Mouse (Mus musculus) spleen, postnatal 14 days (tissue): ENCODE measurements around the gene Hdac9.

Experiments used
- DNase-seq, 2 experiments: peaks; one replicate each; pipeline ENCODE4 v3.0.0; 2021 to 2022; ENCODE audit warnings: low spot score in 2 of 2

Hdac9 gene

DNA sequence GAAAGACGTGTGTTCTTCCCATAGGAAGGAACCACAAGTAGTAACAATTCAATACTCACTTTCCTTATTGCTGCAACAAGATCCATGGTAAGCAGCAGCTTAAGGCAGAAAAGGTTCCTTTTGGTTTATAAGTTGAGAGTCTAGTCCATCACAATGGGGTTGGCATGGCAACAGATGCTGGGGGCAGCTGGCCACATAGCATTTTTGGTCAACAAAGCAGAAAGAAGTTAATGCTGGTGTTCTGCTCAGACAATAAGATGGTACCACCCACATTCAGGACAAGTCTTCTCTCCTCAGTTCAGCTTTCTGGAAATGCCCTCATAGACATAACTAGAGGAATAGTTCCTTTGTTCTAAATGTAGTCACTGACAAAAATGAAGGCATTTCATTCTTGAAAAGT is at the start of gene Hdac9:
Gene Hdac9 (minus strand): TSS at position 101 of the 400 bp plus-strand sequence.
- no peak for DNase-seq

DNA sequence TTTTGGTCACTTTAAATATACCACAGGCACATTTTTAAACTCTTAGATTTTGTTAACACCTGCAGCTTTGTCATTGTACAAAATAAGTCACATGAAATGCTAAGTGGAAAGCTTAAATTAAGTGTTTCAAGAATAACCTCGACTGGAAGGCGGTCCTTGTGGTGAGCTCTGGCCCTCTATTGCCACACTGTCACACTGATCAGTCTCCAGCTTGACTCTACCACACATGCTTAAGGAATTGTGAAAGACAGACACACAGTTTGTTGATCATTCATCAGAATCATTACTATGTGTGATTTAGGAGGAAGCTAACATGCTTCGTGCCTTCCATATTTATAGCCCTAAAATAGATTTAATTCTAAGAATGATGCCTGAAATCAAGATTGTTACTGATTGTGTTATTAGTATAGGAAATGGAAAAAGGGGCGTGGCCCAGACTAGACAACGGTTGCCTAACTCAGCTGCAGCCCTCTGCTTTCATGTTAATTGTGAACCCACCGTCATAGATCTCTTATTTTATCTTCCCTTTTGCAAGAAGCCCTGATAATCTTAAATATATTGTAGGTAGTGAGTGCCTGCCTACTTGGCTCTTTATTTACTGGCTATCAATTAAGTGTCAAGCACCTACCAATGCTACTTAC is 32.3 kb upstream of the Hdac9 start:
- DNase-seq: no peak

- peak in 1 of 2 experiments; percentile 14 for DNase-seq
Observed at GRCm38 (mm10) chr12:34937918-34938317, 21.0 kb upstream of the Hdac9 start.

GRCm38 (mm10) chr12:34908008-34908407 is 8.9 kb downstream of the Hdac9 start:
- no peak for DNase-seq

DNA sequence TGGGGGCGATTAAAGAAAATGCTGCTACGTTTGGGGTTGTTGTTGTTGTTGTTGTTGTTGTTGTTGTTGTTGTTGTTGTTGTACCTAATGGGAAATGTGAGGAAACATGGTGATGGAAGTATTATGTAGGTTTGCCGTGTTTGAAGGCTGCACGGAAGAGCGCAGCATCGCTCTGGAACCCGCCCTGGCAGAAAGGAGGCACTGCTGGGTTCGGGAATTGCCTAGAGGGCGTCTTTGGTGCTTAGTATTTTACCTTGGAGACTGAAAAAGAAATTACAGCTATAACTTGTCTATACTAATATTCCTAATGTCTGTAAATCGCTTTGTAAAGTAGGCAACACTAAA is 9.4 kb downstream of the Hdac9 start:
- no peak for DNase-seq

GRCm38 (mm10) chr12:34906704-34907505 is 10.0 kb downstream of the Hdac9 start:
- no peak for DNase-seq

GRCm38 (mm10) chr12:34906376-34906703 is 10.6 kb downstream of the Hdac9 start:
- DNase-seq: no peak

GRCm38 (mm10) chr12:34900241-34900640 is 16.7 kb downstream of the Hdac9 start:
- no peak for DNase-seq

DNA sequence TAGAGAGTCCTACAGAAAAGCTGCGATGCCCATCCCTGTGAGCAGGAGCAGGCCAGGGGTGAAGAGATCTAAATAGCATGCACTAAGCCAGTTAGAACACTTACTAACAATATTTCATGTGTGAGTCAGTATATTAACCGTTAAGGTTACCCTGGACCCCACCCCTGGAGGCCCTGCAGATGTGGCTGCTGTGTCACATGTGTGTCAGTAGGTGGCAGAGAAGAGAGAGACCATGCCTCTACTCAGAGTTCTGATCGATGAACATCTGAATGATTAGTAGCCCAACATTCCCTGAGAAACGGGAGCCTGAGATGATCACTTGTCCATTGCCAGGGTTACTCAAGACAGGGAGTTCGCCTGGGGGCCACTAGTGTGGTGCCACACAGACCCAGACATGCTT is 22.0 kb downstream of the Hdac9 start:
- no peak for DNase-seq

GRCm38 (mm10) chr12:34888694-34889093 is 28.2 kb downstream of the Hdac9 start:
- DNase-seq: no peak

DNA sequence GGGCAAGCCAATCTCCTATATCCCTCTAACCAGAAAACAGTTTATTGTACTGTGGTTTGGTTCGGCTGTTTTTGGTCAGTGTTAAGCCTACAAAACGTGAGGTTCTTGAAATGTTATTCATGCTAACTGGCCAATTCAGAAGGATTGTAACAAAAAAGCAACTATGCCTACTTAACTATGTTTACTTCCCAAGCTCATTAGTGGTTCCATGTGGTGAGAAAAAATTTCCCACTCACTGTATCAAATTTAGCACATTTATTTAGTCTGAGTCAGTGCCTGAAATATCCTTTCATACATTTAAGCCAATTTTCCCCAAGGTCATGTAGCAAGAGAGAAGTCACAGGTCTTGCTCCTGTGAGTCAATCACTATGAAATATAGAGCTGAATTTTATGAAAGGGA is 42.0 kb downstream of the Hdac9 start:
- no peak for DNase-seq

DNA sequence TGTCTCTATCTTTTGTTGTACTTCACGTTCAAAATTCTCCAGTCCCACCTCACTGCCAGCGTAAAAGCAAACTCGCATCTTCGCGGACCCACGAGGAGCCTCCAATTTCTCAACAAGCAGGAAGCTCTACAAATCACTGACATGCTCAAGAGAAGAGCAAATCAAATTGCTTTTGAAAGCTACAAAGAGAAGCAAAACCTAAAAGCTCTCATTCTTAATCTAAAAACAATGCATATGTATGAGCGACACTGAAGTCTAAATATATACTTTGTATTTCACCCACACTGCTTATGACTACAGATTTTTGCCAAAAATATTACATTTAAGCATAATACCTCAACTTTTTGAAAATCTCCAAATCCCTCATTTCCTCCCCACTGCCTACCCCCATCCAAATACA is 45.9 kb downstream of the Hdac9 start:
- no peak for DNase-seq

- DNase-seq: no peak
Observed at GRCm38 (mm10) chr12:34841196-34841595, 75.7 kb downstream of the Hdac9 start.

DNA sequence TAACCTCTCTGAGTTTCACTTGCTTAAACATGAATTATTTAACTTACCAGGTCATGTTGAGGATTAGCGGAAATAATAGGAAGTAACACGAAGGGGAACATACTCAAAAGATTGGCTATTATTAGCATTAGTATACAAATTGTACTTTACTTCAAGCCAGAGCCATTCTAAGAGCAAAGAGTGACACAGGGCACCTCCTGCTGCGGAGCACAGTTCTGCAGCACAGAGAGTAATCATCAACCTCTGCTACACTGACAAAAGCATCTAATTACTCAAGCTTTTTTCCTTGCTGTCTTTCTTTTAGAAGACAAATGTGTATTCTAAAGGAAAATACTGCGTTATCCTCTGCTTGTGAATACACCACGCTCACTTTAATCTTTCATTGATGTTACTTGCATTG is 79.6 kb downstream of the Hdac9 start:
- no peak for DNase-seq

GRCm38 (mm10) chr12:34836864-34837263 is 80.0 kb downstream of the Hdac9 start:
- DNase-seq: no peak

- DNase-seq: no peak
Observed at GRCm38 (mm10) chr12:34836085-34836484, 80.8 kb downstream of the Hdac9 start.

- DNase-seq: no peak
Observed at GRCm38 (mm10) chr12:34835493-34835892, 81.4 kb downstream of the Hdac9 start.

- no peak for DNase-seq
Observed at GRCm38 (mm10) chr12:34828684-34829083, 88.2 kb downstream of the Hdac9 start.

DNA sequence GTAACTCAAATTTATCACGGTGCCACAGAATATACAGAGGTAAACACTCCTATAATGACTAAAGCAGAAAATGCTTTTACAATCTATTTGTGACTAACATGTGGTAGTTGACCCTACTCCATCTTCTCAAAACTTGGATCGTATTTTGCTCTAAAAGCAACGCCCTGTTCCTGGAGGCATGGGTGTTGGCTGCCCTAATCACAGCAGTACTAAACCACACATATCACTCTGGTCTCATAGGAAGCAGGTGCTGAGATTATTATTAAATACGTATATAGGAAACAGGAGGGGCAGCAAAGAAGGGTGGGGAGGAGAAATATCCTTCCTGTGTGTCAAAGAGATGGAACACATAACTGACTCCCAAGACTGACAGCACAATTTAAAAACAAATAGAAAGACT is 90.0 kb downstream of the Hdac9 start:
- no peak for DNase-seq

GRCm38 (mm10) chr12:34820229-34820628 is 96.7 kb downstream of the Hdac9 start:
- no peak for DNase-seq

DNA sequence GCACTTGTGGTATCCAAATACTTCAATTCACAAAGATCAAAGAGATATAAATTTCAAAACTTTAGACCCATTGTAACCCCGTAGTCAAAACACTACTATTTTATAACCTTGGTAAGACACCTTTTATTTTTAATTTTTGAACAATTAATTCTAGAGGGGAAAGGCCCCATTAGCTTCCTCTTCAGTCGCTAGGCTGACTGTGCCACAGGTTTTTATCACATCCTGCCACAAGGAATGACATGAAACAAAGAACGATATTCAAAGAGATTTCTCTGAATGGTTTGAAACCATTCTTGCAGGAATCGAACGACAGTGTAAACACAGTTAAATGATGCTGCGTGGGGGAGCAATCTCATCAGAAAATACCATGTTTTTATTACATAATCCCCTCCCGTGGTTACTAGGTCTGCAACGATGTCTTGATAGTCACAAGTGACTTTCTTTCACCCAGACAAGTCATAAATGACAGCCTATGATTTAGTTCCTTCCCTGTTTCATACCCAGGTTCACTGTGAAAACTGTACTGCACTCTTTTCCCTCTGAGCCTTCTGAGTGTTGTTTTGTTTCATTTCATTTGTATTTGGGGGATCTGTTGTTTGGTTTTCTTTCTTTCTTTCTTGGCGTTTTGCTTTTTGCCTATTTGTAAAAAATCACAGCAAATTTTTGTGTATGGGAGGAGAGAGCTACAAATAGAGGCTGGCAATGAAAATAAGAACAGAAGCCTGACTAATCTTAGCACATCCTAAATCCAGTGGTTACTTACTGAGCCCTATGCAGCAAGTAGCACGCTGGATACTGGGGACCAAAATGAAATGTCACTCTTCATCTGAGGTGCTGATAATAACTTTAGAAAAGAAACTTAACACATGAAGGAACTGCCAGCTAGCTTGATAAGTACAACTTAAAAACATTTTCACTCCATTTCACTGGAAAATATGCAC is 105.0 kb downstream of the Hdac9 start:
- no peak for DNase-seq

- no peak for DNase-seq
Observed at GRCm38 (mm10) chr12:34810221-34810620, 106.7 kb downstream of the Hdac9 start.

DNA sequence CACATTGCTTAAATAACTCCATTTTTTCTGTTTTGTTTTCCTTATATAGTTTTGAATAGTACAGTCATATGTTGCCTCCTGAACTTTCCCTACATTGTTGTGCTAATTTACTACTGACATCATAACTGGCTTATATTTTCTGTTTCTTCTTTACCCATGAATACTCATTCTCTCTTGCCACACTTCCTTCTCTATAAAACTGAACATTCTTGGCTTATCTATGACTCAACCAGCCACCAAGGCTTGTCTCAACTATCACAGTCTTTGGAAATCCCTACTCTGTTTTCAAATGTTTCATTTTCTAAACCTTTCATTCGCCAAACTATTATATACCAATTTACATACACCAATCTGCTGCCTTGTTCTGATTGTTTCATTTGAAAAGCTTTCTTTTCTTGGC is 108.7 kb downstream of the Hdac9 start:
- no peak for DNase-seq
